In genomic region chr1:136541618-136542376, GRCm38 (mm10) we compare ENCODE assay signal across 21 mouse cellular contexts.
DNase-seq lines count a peak whose midpoint lies in the region; ATAC-seq and TF ChIP-seq lines count a peak whose summit lies in the region.
"Had no signal": no experiment of that assay in that cellular context is flagged by ENCODE, and none has a peak within 500 bp of the region (broad histone marks: within the 10 kb centered on the region; RNA-seq: fewer than 3 reads in every experiment).

No protein-coding gene starts in this region.

- no peak overlapping the region for H3K4me3 ChIP-seq in heart, embryonic 10.5 days
- H3K4me3 ChIP-seq in intestine, embryonic 16.5 days (ENCODE audit: low read length) = no peak overlapping the region
- no peak overlapping the region for H3K4me3 ChIP-seq in liver, embryonic 16.5 days (ENCODE audit: low read depth, low read length)
- H3K4me3 ChIP-seq in cerebellum, adult 2 months (replicated peaks; ENCODE audit: insufficient read depth, low read depth, low read length) = no peak overlapping the region
- H3K4me3 ChIP-seq: erythroblast, embryonic 14.5 days; hindbrain, embryonic 15.5 days; kidney, embryonic 15.5 days; left cerebral cortex, adult 2 months; limb, embryonic 12.5 days; midbrain, embryonic 10.5 days; neural tube, embryonic 13.5 days had no signal

- ATAC-seq in intestine, embryonic 16.5 days = peak; percentile 68
- peak; percentile 89 for ATAC-seq in liver, embryonic 16.5 days (ENCODE audit: low read depth)
- ATAC-seq in erythroblast, adult 5-6 weeks (replicated peaks; ENCODE audit: low FRiP score, poor library complexity, severe bottlenecking) = no peak
- ATAC-seq: forebrain, postnatal 0 days had no signal

- no peak for TF ChIP-seq CTCF in brain, embryonic 14.5 days (IDR thresholded peaks at IDR 0.05; ENCODE audit: borderline replicate concordance, extremely low read depth, insufficient read depth, insufficient read length)
- TF ChIP-seq CTCF in cerebellum, adult 2 months (IDR thresholded peaks at IDR 0.05; ENCODE audit: borderline replicate concordance, insufficient read depth, low read depth, low read length) = no peak

- H3K27me3 ChIP-seq in heart, embryonic 10.5 days (ENCODE audit: insufficient read depth, poor library complexity, severe bottlenecking) = no peaks in the 10 kb centered on the region
- H3K27me3 ChIP-seq in intestine, embryonic 16.5 days (replicated peaks; ENCODE audit: control insufficient read depth, insufficient read depth, low read length) = no peaks in the 10 kb centered on the region
- no peaks in the 10 kb centered on the region for H3K27me3 ChIP-seq in liver, embryonic 16.5 days (ENCODE audit: control insufficient read depth, insufficient read depth, low read depth, low read length)
- no peaks in the 10 kb centered on the region for H3K27me3 ChIP-seq in cerebellum, adult 2 months (ENCODE audit: control insufficient read depth, insufficient read depth, low read length)
- H3K27me3 ChIP-seq: hindbrain, embryonic 15.5 days; kidney, embryonic 15.5 days; limb, embryonic 12.5 days; neural tube, embryonic 13.5 days had no signal

- 49% methylated on average over 12 of the region's 12 CpGs for WGBS in heart, embryonic 10.5 days
- 45% methylated on average over 12 of the region's 12 CpGs for WGBS in intestine, embryonic 16.5 days
- 49% methylated on average over 12 of the region's 12 CpGs for WGBS in liver, embryonic 16.5 days (ENCODE audit: insufficient replicate concordance)
- 56% methylated on average over 12 of the region's 12 CpGs for WGBS in cerebellum, adult 2 months

- peak overlapping the region; percentile 52; the same call in 1 of the 2 replicates for H3K27ac ChIP-seq in heart, embryonic 10.5 days
- peak overlapping the region; percentile 47 for H3K27ac ChIP-seq in intestine, embryonic 16.5 days (ENCODE audit: low read length)
- H3K27ac ChIP-seq in liver, embryonic 16.5 days (ENCODE audit: low read length) = peak overlapping the region; percentile 37
- no peak overlapping the region for H3K27ac ChIP-seq in cerebellum, adult 2 months (ENCODE audit: insufficient read depth, low read length)
- H3K27ac ChIP-seq: hindbrain, embryonic 15.5 days; kidney, embryonic 15.5 days; left cerebral cortex, adult 2 months; limb, embryonic 12.5 days; midbrain, embryonic 10.5 days; neural tube, embryonic 13.5 days had no signal

- peaks cover 26% of the 10 kb centered on the region for H3K4me1 ChIP-seq in heart, embryonic 10.5 days
- peaks cover 9% of the 10 kb centered on the region for H3K4me1 ChIP-seq in intestine, embryonic 16.5 days (ENCODE audit: control insufficient read depth, insufficient read depth, low read length)
- H3K4me1 ChIP-seq in liver, embryonic 16.5 days (ENCODE audit: control insufficient read depth, low read depth, low read length) = no peaks in the 10 kb centered on the region; the same call in 1 of the 2 replicates
- H3K4me1 ChIP-seq in cerebellum, adult 2 months (ENCODE audit: control insufficient read depth, insufficient read depth, low read length) = no peaks in the 10 kb centered on the region
- H3K4me1 ChIP-seq: neural tube, embryonic 13.5 days had no signal

- DNase-seq in heart, embryonic 10.5 days (ENCODE audit: low spot score) = no peak
- DNase-seq in heart, postnatal 4 days = no peak
- peak; percentile 27 for DNase-seq in brain, embryonic 14.5 days (ENCODE audit: low read depth)
- no peak for DNase-seq in cerebellum, postnatal 4 days (ENCODE audit: low spot score in 2 of 2)
- DNase-seq in cerebellum, adult 2 months = no peak
- DNase-seq: adrenal gland, postnatal 25 days; forebrain, postnatal 0 days; gastrocnemius, postnatal 14 days; lung, postnatal 14 days; right cerebral cortex, postnatal 25 days; thymus, adult 2 months had no signal

- H3K9me3 ChIP-seq in heart, embryonic 10.5 days = no peaks in the 10 kb centered on the region
- H3K9me3 ChIP-seq in intestine, embryonic 16.5 days (ENCODE audit: control insufficient read depth, low read length) = no peaks in the 10 kb centered on the region
- H3K9me3 ChIP-seq in liver, embryonic 16.5 days (replicated peaks; ENCODE audit: control insufficient read depth, low read length) = no peaks in the 10 kb centered on the region
- H3K9me3 ChIP-seq: hindbrain, embryonic 15.5 days; kidney, embryonic 15.5 days; limb, embryonic 12.5 days; neural tube, embryonic 13.5 days had no signal

- H3K9ac ChIP-seq in intestine, embryonic 16.5 days (ENCODE audit: low read depth, low read length) = peak overlapping the region; percentile 32; the same call in 1 of the 2 replicates
- no peak overlapping the region for H3K9ac ChIP-seq in liver, embryonic 16.5 days (ENCODE audit: low read depth, low read length)
- H3K9ac ChIP-seq: forebrain, postnatal 0 days; hindbrain, embryonic 15.5 days; kidney, embryonic 15.5 days; limb, embryonic 12.5 days; neural tube, embryonic 13.5 days had no signal

- no peak overlapping the region for H3K4me2 ChIP-seq in intestine, embryonic 16.5 days (ENCODE audit: low read depth, low read length)
- no peak overlapping the region for H3K4me2 ChIP-seq in liver, embryonic 16.5 days (ENCODE audit: low read depth, low read length)
- H3K4me2 ChIP-seq: hindbrain, embryonic 15.5 days; kidney, embryonic 15.5 days; neural tube, embryonic 13.5 days had no signal

- no peak for TF ChIP-seq POLR2A in brain, embryonic 14.5 days (IDR thresholded peaks at IDR 0.05; ENCODE audit: borderline replicate concordance, extremely low read depth, insufficient read depth, insufficient read length, poor library complexity, severe bottlenecking)
- TF ChIP-seq POLR2A in cerebellum, adult 2 months (IDR thresholded peaks at IDR 0.05; ENCODE audit: borderline replicate concordance, insufficient read depth, low read length) = no peak

- peaks cover 5% of the 10 kb centered on the region; the same call in 1 of the 2 replicates for H3K36me3 ChIP-seq in heart, embryonic 10.5 days
- H3K36me3 ChIP-seq in intestine, embryonic 16.5 days (ENCODE audit: control insufficient read depth, insufficient read depth, low read length) = no peaks in the 10 kb centered on the region
- H3K36me3 ChIP-seq in liver, embryonic 16.5 days (ENCODE audit: control insufficient read depth, insufficient read depth) = no peaks in the 10 kb centered on the region
- H3K36me3 ChIP-seq: hindbrain, embryonic 15.5 days; kidney, embryonic 15.5 days; neural tube, embryonic 13.5 days had no signal
